Comparison of ENCODE assay signal across 11 mouse cellular contexts in the genomic region with DNA sequence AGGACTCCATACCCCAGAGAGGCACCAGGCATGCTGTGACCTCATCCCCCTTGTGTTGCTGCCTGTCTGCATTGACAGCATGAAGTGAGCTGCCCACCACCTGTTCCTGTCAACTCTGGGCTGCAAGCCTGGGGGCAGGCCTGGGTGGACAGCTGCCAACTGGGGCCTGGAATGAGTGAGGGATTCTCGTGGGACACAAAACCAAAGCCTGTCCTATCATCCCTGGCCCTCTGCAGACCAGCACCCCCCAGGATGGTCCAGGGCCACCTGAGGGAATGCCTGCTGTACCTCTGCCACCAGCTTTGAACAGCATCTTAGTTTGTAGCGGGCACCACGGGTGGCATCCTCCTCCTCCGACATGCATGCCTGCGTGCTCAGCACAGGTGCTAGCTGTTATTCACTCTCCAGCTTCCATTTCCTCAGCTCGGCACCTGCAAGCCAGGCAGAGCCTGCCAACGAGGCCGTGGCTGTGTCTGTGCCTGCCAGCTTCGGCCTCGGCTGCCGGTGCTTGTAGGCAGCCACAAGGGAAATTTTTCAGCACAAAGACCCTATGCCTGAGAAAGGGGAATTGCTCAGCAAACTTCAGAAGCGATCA. TPM values are rescaled to one million over a fixed set of nuclear protein-coding genes. Genes with fewer than 3 reads are reported as not detected.
A peak's percentile ranks its signal among the peaks of the same experiment; 100 is the strongest.
DNase-seq lines count a peak whose midpoint lies in the region; ATAC-seq and TF ChIP-seq lines count a peak whose summit lies in the region.
"Had no signal": no experiment of that assay in that cellular context is flagged by ENCODE, and none has a peak within 500 bp of the region (broad histone marks: within the 10 kb centered on the region; RNA-seq: fewer than 3 reads in every experiment).

No protein-coding gene starts in this region.

- H3K9me3 ChIP-seq in hindbrain, embryonic 14.5 days (ENCODE audit: control insufficient read depth, low read length) = no peaks in the 10 kb centered on the region
- no peaks in the 10 kb centered on the region for H3K9me3 ChIP-seq in liver, postnatal 0 days (ENCODE audit: low read length)

- TF ChIP-seq POLR2A in cerebellum, adult 2 months (IDR thresholded peaks at IDR 0.05; ENCODE audit: borderline replicate concordance, insufficient read depth, low read length) = no peak

- no peak overlapping the region for H3K27ac ChIP-seq in cerebellum, adult 2 months (ENCODE audit: insufficient read depth, low read length)
- no peak overlapping the region for H3K27ac ChIP-seq in hindbrain, embryonic 14.5 days
- H3K27ac ChIP-seq in liver, postnatal 0 days (ENCODE audit: low read depth) = no peak overlapping the region
- H3K27ac ChIP-seq: left cerebral cortex, adult 2 months had no signal

- intact Hi-C loops in heart, postnatal 25 days (cut with DNase I) = no loop called here

- H3K4me3 ChIP-seq in cerebellum, adult 2 months (replicated peaks; ENCODE audit: insufficient read depth, low read depth, low read length) = no peak overlapping the region
- H3K4me3 ChIP-seq in hindbrain, embryonic 14.5 days (replicated peaks; ENCODE audit: low read length) = no peak overlapping the region
- no peak overlapping the region for H3K4me3 ChIP-seq in liver, postnatal 0 days (ENCODE audit: low read depth, low read length)
- H3K4me3 ChIP-seq: left cerebral cortex, adult 2 months had no signal

- no peak for TF ChIP-seq CTCF in cerebellum, adult 2 months (IDR thresholded peaks at IDR 0.05; ENCODE audit: borderline replicate concordance, insufficient read depth, low read depth, low read length)
- no peak for TF ChIP-seq CTCF in liver, postnatal 0 days (IDR thresholded peaks at IDR 0.05; ENCODE audit: low read depth)

- ATAC-seq in hindbrain, embryonic 14.5 days (ENCODE audit: low FRiP score) = peak; percentile 14; the same call in 1 of the 2 replicates
- ATAC-seq in liver, postnatal 0 days = no peak

- 10% methylated on average over 12 of the region's 12 CpGs for WGBS in cerebellum, adult 2 months
- WGBS in hindbrain, embryonic 14.5 days = 65% methylated on average over 12 of the region's 12 CpGs
- WGBS in liver, postnatal 0 days (ENCODE audit: insufficient replicate concordance) = 80% methylated on average over 12 of the region's 12 CpGs

- no peaks in the 10 kb centered on the region for H3K27me3 ChIP-seq in cerebellum, adult 2 months (ENCODE audit: control insufficient read depth, insufficient read depth, low read length)
- no peaks in the 10 kb centered on the region for H3K27me3 ChIP-seq in hindbrain, embryonic 14.5 days (ENCODE audit: control insufficient read depth, insufficient read depth, low read length)
- no peaks in the 10 kb centered on the region for H3K27me3 ChIP-seq in liver, postnatal 0 days (ENCODE audit: insufficient read depth, low read length)

- no peak for TF ChIP-seq EP300 in liver, postnatal 0 days (IDR thresholded peaks at IDR 0.05; ENCODE audit: low read depth)

- H3K9ac ChIP-seq in hindbrain, embryonic 14.5 days = no peak overlapping the region
- no peak overlapping the region for H3K9ac ChIP-seq in liver, postnatal 0 days (replicated peaks)

- H3K4me1 ChIP-seq in cerebellum, adult 2 months (ENCODE audit: control insufficient read depth, insufficient read depth, low read length) = peaks cover 7% of the 10 kb centered on the region
- H3K4me1 ChIP-seq in hindbrain, embryonic 14.5 days (replicated peaks; ENCODE audit: control insufficient read depth, insufficient read depth, low read length) = 0 out of 2 replicates have a peak, but pooled peaks cover 5% of the 10 kb centered on the region
- no peaks in the 10 kb centered on the region for H3K4me1 ChIP-seq in liver, postnatal 0 days (ENCODE audit: insufficient read depth)

- H3K4me2 ChIP-seq in hindbrain, embryonic 14.5 days (replicated peaks) = no peak overlapping the region
- no peak overlapping the region for H3K4me2 ChIP-seq in liver, postnatal 0 days (ENCODE audit: low read depth, low read length)

- H3K36me3 ChIP-seq in hindbrain, embryonic 14.5 days (replicated peaks; ENCODE audit: control insufficient read depth, insufficient read depth) = no peaks in the 10 kb centered on the region
- no peaks in the 10 kb centered on the region for H3K36me3 ChIP-seq in liver, postnatal 0 days (replicated peaks; ENCODE audit: insufficient read depth, low read length)

- DNase-seq in layer of hippocampus, adult 9-11 months = peak; percentile 30
- no peak for DNase-seq in layer of hippocampus, postnatal 36 days
- DNase-seq in brain, adult 2 months (ENCODE audit: low read depth, low spot score) = peak; percentile 71
- DNase-seq in cerebellum, adult 2 months = peak; percentile 64 to 67
- DNase-seq in hindbrain, embryonic 14.5 days (ENCODE audit: low spot score) = no peak
- no peak for DNase-seq in heart, postnatal 25 days (ENCODE audit: low spot score)
- DNase-seq in liver, postnatal 0 days = no peak
- no peak for DNase-seq in adipocyte (ENCODE audit: low spot score)
- DNase-seq: kidney, adult 8-10 months; thymus, postnatal 36 days had no signal

RNA-seq across cellular contexts. Expression of gene Ccne1, which starts 18.3 kb away (rescaled TPM):
- total RNA-seq in layer of hippocampus, postnatal 36 days (2021) = 10 to 100 TPM; 14.2 to 14.5 TPM
- polyA plus RNA-seq in cerebellum, adult 2 months (2012; rRNA removed) = 19.6 and 20.3 TPM in 2 replicates
- 16.8 and 19.6 TPM in 2 replicates for polyA plus RNA-seq in hindbrain, embryonic 14.5 days (2014; fragmentation: Nextera tagmentation; extraction: Ambion mirVana)
- 1 to 10 TPM; 1.2 to 1.3 TPM for total RNA-seq in heart, postnatal 25 days (2021)
- polyA plus RNA-seq in liver, postnatal 0 days (2015; fragmentation: Nextera tagmentation; extraction: Ambion mirVana) = 31.1 and 32.4 TPM in 2 replicates

RNA-seq across cellular contexts. Expression of gene 1600014C10Rik, which starts 57.4 kb away (rescaled TPM):
- total RNA-seq in layer of hippocampus, postnatal 36 days (2021) = 10 to 100 TPM; 25.7 to 26.3 TPM
- 32.8 and 33.1 TPM in 2 replicates for polyA plus RNA-seq in cerebellum, adult 2 months (2012; rRNA removed)
- 29.2 and 33.9 TPM in 2 replicates for polyA plus RNA-seq in hindbrain, embryonic 14.5 days (2014; fragmentation: Nextera tagmentation; extraction: Ambion mirVana)
- total RNA-seq in heart, postnatal 25 days (2021) = 10 to 100 TPM; 30.7 to 34.4 TPM
- 76.6 and 78.1 TPM in 2 replicates for polyA plus RNA-seq in liver, postnatal 0 days (2015; fragmentation: Nextera tagmentation; extraction: Ambion mirVana)

Comparison
In these comparisons a context has a peak if more than half of its experiments do, and no peak if none do; other contexts are left out.
1. DNase-seq: peak in layer of hippocampus, adult 9-11 months (single experiment), brain, adult 2 months (single experiment) and cerebellum, adult 2 months (2 of 2); none in layer of hippocampus, postnatal 36 days (0 of 2), hindbrain, embryonic 14.5 days (single experiment), heart, postnatal 25 days (single experiment), liver, postnatal 0 days (single experiment) and adipocyte (single experiment).